Mouse (Mus musculus): ENCODE results near the gene Rad17. TPM values are rescaled to one million over a fixed set of nuclear protein-coding genes. Genes with fewer than 3 reads are reported as not detected.

The Rad17 gene
- polyA plus RNA-seq, 1 experiment: 0.75 TPM

GRCm38 (mm10) chr13:100588646-100589045 lies 62.2 kb downstream of the Rad17 start:
- peaks cover 2% of the 10 kb centered on the region; the same call in 1 of the 2 replicates for H3K36me3 ChIP-seq (ENCODE audit: control insufficient read depth, insufficient read depth, low read length)
- no peaks in the 10 kb centered on the region for H3K4me1 ChIP-seq (ENCODE audit: control insufficient read depth, insufficient read depth, insufficient read length, low read length)
- H3K27me3 ChIP-seq (ENCODE audit: control insufficient read depth, insufficient read depth, low read length): no peaks in the 10 kb centered on the region
- WGBS: 71% methylated on average over 12 of the region's 12 CpGs
- TF ChIP-seq POLR2A (IDR thresholded peaks at IDR 0.05; ENCODE audit: low read depth, low read length): no peak
- TF ChIP-seq CTCF (IDR thresholded peaks at IDR 0.05; ENCODE audit: extremely low read depth, insufficient read length, insufficient replicate concordance, low read depth, low read length): no peak
- H3K27ac ChIP-seq (ENCODE audit: insufficient read depth, low read depth, low read length): no peak overlapping the region
- H3K4me3 ChIP-seq (ENCODE audit: low read depth, low read length): peak overlapping the region; percentile 45

- Histone ChIP-seq H3K36me3 (ENCODE audit: control insufficient read depth, insufficient read depth, low read length) (no peaks in the 10 kb centered on the region), H3K27ac (ENCODE audit: insufficient read depth, low read depth, low read length) (no peak overlapping the region), H3K4me3 (ENCODE audit: low read depth, low read length) (no peak overlapping the region), H3K27me3 (ENCODE audit: control insufficient read depth, insufficient read depth, low read length) (no peaks in the 10 kb centered on the region), H3K4me1 (ENCODE audit: control insufficient read depth, insufficient read depth, insufficient read length, low read length) (peaks cover 4% of the 10 kb centered on the region; the same call in 1 of the 2 replicates)
- TF ChIP-seq CTCF (IDR thresholded peaks at IDR 0.05; ENCODE audit: extremely low read depth, insufficient read length, insufficient replicate concordance, low read depth, low read length) (no peak), POLR2A (IDR thresholded peaks at IDR 0.05; ENCODE audit: low read depth, low read length) (no peak)
- 29% methylated on average over 6 of the region's 6 CpGs for WGBS
Measured at GRCm38 (mm10) chr13:100582144-100582543, 68.7 kb downstream of the Rad17 start.

GRCm38 (mm10) chr13:100581701-100582100 lies 69.2 kb downstream of the Rad17 start:
- Histone ChIP-seq H3K27ac (ENCODE audit: insufficient read depth, low read depth, low read length) (no peak overlapping the region), H3K36me3 (ENCODE audit: control insufficient read depth, insufficient read depth, low read length) (no peaks in the 10 kb centered on the region), H3K27me3 (ENCODE audit: control insufficient read depth, insufficient read depth, low read length) (no peaks in the 10 kb centered on the region), H3K4me1 (ENCODE audit: control insufficient read depth, insufficient read depth, insufficient read length, low read length) (peaks cover 4% of the 10 kb centered on the region; the same call in 1 of the 2 replicates), H3K4me3 (ENCODE audit: low read depth, low read length) (no peak overlapping the region)
- 27% methylated on average over 3 of the region's 3 CpGs for WGBS
- no peak for TF ChIP-seq CTCF (IDR thresholded peaks at IDR 0.05; ENCODE audit: extremely low read depth, insufficient read length, insufficient replicate concordance, low read depth, low read length)
- TF ChIP-seq POLR2A (IDR thresholded peaks at IDR 0.05; ENCODE audit: low read depth, low read length): no peak

- TF ChIP-seq POLR2A (IDR thresholded peaks at IDR 0.05; ENCODE audit: low read depth, low read length): no peak
- TF ChIP-seq CTCF (IDR thresholded peaks at IDR 0.05; ENCODE audit: extremely low read depth, insufficient read length, insufficient replicate concordance, low read depth, low read length): no peak
- H3K4me1 ChIP-seq (ENCODE audit: control insufficient read depth, insufficient read depth, insufficient read length, low read length): peaks cover 16% of the 10 kb centered on the region
- H3K36me3 ChIP-seq (ENCODE audit: control insufficient read depth, insufficient read depth, low read length): no peaks in the 10 kb centered on the region
- no peak overlapping the region for H3K27ac ChIP-seq (ENCODE audit: insufficient read depth, low read depth, low read length)
- no peak overlapping the region for H3K4me3 ChIP-seq (ENCODE audit: low read depth, low read length)
- no peaks in the 10 kb centered on the region for H3K27me3 ChIP-seq (ENCODE audit: control insufficient read depth, insufficient read depth, low read length)
Measured at GRCm38 (mm10) chr13:100579951-100580350, 70.9 kb downstream of the Rad17 start.

DNA sequence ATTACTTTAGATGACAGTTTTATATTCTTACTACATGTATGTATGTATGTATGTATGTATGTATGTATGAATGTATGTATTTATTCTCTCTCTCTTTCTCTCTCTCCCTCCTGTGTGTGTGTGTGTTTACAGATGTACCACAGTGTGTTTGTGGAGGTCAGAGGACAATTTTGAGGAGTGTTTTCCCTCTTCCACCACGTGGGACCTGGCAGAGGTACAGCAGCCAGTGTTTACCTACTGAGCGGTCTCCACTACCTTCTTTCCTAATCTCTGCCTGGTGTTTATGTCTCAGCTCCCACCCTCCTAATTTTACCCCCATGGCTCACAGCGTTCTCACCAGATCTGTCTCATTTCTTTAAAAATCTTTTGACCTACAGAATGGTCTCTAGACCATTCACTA lies 71.6 kb downstream of the Rad17 start:
- no peaks in the 10 kb centered on the region for H3K27me3 ChIP-seq (ENCODE audit: control insufficient read depth, insufficient read depth, low read length)
- no peak overlapping the region for H3K27ac ChIP-seq (ENCODE audit: insufficient read depth, low read depth, low read length)
- TF ChIP-seq POLR2A (IDR thresholded peaks at IDR 0.05; ENCODE audit: low read depth, low read length): no peak
- no peak for TF ChIP-seq CTCF (IDR thresholded peaks at IDR 0.05; ENCODE audit: extremely low read depth, insufficient read length, insufficient replicate concordance, low read depth, low read length)
- H3K4me1 ChIP-seq (ENCODE audit: control insufficient read depth, insufficient read depth, insufficient read length, low read length): peaks cover 16% of the 10 kb centered on the region
- no peak overlapping the region for H3K4me3 ChIP-seq (ENCODE audit: low read depth, low read length)
- H3K36me3 ChIP-seq (ENCODE audit: control insufficient read depth, insufficient read depth, low read length): no peaks in the 10 kb centered on the region
- 21% methylated on average over 3 of the region's 3 CpGs for WGBS

- no peaks in the 10 kb centered on the region for H3K27me3 ChIP-seq (ENCODE audit: control insufficient read depth, insufficient read depth, low read length)
- TF ChIP-seq CTCF (IDR thresholded peaks at IDR 0.05; ENCODE audit: extremely low read depth, insufficient read length, insufficient replicate concordance, low read depth, low read length) (no peak), POLR2A (IDR thresholded peaks at IDR 0.05; ENCODE audit: low read depth, low read length) (no peak)
- H3K36me3 ChIP-seq (ENCODE audit: control insufficient read depth, insufficient read depth, low read length): no peaks in the 10 kb centered on the region
- no peak overlapping the region for H3K4me3 ChIP-seq (ENCODE audit: low read depth, low read length)
- WGBS: 9% methylated on average over 2 of the region's 2 CpGs
- peak overlapping the region; percentile 63 for H3K27ac ChIP-seq (ENCODE audit: insufficient read depth, low read depth, low read length)
- H3K4me1 ChIP-seq (ENCODE audit: control insufficient read depth, insufficient read depth, insufficient read length, low read length): peaks cover 16% of the 10 kb centered on the region
Measured at GRCm38 (mm10) chr13:100575950-100576349, 74.9 kb downstream of the Rad17 start.

GRCm38 (mm10) chr13:100570713-100571112 lies 80.1 kb downstream of the Rad17 start:
- no peak for TF ChIP-seq CTCF (IDR thresholded peaks at IDR 0.05; ENCODE audit: extremely low read depth, insufficient read length, insufficient replicate concordance, low read depth, low read length)
- TF ChIP-seq POLR2A (IDR thresholded peaks at IDR 0.05; ENCODE audit: low read depth, low read length): no peak
- no peaks in the 10 kb centered on the region for H3K36me3 ChIP-seq (ENCODE audit: control insufficient read depth, insufficient read depth, low read length)
- WGBS: 77% methylated on average over 2 of the region's 2 CpGs

More at GRCm38 (mm10) chr13:100570713-100571112, 80.1 kb downstream of the Rad17 start:
- peaks cover 4% of the 10 kb centered on the region for H3K4me1 ChIP-seq (ENCODE audit: control insufficient read depth, insufficient read depth, insufficient read length, low read length)
- no peaks in the 10 kb centered on the region for H3K27me3 ChIP-seq (ENCODE audit: control insufficient read depth, insufficient read depth, low read length)
- no peak overlapping the region for H3K27ac ChIP-seq (ENCODE audit: insufficient read depth, low read depth, low read length)
- no peak overlapping the region for H3K4me3 ChIP-seq (ENCODE audit: low read depth, low read length)
